Mouse (Mus musculus): Measurements from ENCODE around the gene Rflnb.

DNA sequence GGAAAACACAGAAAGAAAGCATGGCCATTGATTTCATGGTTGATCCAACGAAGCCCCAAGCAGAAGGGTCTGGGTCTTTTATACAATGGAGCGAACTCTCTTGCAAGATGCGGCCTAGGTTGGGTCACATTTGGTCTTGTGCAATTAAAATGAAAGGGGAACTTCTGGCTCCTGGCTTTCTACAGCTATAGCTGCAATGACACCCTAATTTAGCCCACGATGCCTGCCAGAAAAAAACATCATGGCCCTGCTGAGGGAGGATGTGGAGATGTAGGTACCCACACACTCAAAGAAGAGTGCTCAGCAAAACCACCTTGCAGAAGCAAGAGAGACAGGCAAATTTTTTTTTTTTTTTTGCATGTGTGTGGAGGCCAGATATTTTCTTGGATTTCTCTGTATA lies 6.3 kb upstream of the Rflnb start:
- TF ChIP-seq CTCF (IDR thresholded peaks at IDR 0.05; ENCODE audit: low read depth) (no peak), EP300 (IDR thresholded peaks at IDR 0.05; ENCODE audit: low read depth) (no peak)
